Mouse (Mus musculus): ENCODE measurements around the gene Pfkfb1.
A peak's percentile ranks its signal among the peaks of the same experiment; 100 is the strongest.

Pfkfb1 gene

DNA sequence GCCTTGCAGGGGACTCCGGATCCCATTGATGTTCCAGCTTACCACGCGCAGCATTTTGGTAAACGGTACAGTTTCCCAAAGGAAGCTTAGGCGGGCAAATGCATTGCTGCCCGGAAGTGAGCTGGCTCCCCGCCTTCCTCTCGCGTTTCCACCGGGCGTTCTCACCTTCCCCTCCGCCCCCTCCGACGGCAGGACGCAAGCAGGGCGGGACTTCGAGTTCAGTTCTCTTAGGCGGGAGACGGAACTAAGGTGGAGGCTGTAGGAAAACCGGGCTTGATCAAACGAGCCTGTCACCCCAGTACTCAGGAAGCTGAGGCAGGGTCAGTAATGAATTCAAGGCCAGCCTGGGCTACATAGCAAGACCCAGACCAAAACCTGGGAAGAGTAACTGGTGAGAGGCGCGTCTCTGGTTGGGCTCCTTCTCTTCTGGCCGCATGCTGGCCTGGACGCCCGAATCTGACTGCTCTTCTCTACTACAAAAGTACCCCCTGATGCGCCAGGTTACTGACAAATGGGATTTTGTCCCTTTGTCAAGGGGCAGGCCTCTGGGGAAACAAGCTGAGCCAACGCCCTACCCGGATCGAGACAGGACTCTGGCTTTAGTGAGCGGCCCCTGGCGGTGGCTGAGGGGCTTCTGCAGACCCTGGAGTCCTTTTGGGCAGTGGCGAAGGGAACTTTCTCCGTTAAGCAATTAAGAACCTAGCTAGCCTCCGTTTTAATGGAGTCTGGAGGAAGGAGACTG lies at the start of gene Pfkfb1:
Pfkfb1 (plus strand) TSS at position 207 of the 742 bp plus-strand sequence.
- peak; percentile 64 for DNase-seq (ENCODE audit: low spot score)

DNA sequence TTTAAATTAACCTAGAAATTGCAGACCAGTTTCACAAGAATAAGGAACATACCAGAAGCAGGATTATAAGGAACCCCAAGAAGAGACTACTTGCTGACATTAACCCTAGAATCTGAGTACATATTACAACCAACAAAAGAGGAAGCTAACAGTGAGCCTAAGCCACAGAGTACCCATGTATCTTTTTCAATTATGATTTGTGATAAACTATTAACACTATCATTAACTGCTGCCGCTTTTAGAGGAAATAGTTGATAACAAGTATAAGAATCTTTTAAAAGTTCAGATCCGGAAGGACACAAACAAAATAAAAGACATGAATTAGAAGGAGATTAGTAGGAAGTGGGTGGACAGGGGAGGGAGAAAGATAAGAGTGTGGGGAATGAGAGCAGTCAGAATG lies 47.9 kb upstream of the Pfkfb1 start:
- no peak for DNase-seq (ENCODE audit: low spot score)

DNA sequence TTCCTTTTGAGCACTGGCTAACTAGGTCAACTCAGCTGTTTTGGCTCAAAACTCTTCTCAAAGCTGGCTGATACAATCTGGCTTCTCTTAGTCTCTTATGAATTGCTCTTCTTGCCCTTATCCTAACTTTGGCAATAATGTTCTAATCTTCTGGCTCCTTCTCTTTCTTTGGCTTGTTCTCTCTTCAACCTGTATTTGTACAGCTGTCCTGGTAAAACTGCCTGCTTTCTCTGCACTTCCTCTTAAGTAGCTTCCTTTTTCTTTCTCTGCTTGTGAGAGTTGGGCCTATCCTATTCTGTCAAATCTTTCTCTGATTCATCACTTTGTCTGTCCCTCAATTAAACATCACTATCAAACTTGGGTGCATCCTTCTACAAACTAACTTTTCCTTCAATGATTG lies 46.3 kb upstream of the Pfkfb1 start:
- no peak for DNase-seq (ENCODE audit: low spot score)

DNA sequence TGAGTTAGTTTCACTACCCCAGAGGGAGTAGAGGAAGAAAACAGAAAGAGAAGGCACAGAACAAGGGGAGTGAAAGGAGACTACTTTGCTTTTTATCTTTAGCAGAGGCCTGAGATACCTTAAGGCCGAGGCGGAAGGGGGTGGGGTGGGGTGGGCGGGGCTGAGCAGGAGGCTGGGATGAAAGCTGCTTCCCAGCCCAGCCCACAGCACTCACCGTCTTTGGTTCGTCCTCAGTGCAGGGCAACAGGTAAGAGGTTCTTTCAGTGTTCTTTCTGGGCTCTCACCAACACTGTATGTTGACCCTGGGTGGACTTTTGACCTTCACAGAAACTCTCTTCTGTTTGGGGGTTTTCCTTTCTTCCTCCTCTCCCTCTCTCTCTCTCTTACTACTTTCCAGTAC lies 40.8 kb upstream of the Pfkfb1 start, which contains the start of gene Alas2:
Alas2 (plus strand) TSS at position 137 of the 400 bp plus-strand sequence.
- no peak for DNase-seq (ENCODE audit: low spot score)

DNA sequence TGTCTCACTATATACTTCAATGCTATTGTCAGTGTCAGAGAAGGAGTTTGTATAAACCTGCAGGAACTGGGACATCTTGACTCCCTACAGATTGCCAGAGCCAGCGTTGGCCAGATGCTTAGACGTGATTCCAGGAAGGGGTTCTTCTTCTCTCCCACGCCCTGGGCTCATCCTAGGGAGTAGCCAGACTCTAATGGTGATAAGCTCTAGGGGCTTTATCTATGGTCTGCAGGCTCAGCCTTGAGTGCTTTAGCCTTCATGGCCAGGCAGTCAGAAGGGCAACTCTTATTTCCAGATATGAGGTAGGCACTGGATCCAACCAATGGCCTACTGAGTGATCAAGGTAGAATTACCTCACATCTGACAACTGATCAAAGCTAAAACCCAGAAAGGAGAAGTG lies 38.4 kb upstream of the Pfkfb1 start:
- DNase-seq (ENCODE audit: low spot score) = no peak

DNA sequence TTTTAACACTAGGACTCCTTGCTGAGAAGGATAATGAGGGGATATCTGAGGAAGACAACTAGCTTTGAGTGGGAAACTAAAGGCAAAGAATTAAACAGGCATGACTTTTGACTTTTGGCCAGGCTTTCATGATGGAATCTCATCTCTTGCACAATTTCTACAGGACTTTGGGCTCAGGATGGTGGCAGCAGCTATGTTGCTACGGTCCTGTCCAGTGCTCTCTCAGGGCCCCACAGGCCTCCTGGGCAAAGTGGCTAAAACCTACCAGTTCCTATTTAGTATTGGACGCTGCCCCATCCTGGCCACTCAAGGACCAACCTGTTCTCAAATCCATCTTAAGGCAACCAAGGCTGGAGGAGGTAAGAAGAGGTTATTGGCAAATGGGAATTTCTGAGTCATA lies 36.0 kb upstream of the Pfkfb1 start:
- no peak for DNase-seq (ENCODE audit: low spot score)

DNA sequence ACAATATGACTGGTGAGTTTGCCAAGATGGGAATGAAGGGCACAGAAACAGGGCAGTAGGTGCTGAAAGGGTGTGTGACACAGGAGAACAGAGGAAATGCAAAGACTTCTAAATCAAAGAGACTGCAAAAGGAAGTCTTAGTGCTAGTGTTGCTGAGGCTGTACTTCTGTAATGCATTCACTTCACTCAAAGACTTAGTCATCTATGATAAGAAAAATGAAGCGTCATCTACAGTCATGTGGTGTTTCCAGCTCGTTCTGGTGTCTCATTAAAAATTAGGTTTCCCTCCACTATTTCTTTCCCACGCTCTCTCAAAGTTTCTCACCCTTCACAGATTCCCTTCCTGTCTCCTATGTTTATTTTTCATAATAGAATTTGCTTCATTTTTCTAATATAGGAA lies 34.0 kb upstream of the Pfkfb1 start:
- DNase-seq (ENCODE audit: low spot score) = no peak

DNA sequence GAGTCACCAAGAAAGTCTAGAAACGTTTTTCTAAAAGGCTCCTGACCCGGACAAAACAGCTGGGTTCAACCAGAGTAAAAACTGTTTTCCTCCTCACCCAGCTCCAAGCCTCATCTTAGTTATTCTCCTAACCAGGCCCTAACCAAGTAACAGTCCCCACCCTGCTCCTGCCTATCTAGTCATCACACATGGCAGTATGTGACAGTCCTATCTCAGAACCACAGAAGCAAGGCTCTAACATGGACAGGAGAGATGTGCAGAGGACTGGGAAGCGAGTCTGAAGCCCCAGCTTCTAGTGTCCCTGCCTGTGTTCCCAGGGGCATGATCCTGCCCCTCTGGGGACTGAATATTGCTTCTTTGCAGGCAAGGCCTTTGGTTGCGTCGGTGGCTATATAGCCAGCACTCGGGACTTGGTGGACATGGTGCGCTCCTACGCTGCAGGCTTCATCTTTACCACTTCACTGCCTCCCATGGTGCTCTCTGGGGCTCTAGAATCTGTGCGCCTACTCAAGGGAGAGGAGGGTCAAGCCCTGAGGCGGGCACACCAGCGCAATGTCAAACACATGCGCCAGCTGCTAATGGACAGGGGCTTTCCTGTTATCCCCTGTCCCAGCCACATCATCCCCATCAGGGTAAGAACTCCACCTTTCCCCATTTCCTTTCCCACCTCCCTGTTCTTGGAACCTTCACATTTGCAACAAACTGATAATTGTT lies 23.2 kb upstream of the Pfkfb1 start:
- DNase-seq (ENCODE audit: low spot score) = no peak

DNA sequence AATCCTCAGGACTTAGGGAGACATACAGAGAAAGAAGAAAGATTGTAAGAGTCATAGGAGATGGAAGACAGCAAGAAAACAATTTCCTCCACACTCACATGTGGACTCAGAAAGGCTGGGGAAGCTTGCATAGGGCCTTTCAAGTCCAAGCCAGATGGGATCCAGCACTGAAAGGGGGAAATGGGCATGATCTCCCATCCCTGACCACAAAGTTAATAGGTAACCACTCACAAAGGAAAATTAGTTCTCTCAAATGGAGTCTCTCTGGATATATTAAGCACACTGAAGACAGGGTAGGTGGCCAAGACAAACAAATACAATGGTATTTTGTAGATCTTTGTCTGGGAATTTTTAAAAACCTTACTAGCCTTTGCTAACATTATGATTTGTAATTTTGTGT lies 6.1 kb upstream of the Pfkfb1 start:
- DNase-seq (ENCODE audit: low spot score) = no peak

DNA sequence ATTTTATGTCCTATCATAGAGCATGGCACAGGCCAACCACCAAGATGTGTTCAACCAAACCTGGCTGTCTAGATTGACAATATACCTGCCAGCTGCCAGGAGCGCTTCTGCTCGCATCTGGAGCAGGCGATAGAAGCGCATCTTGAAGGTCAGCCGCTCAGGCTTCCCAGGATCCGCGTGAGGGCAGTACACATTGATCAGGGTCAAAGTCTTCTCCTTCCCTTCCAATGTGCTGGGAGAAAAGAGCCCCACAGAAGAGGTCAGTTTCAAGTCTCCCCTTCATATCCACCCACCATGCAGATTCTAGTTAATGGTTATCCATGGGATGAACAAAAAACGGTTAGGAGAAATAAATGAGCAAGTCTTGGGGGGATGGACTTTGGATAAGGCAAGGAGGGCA lies 2.9 kb upstream of the Pfkfb1 start:
- no peak for DNase-seq (ENCODE audit: low spot score)

DNA sequence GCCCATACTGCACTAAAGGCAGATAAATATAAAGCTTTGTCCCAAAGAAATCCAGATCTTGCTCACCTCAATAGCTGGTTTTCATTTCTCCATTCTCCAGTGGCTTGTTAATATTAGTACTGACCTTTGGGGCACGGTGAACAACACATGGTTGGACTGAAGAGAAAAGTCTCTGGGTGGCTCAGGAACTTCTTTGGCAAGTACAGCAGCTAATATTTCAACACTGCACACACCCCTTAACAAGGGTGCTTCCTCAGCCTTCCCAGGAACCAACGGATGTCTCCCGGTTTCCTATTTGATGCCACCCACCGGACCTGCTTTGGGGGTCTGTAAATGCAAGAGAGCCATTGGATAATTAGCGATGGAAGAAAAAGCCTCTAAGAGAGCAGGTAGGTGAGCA lies 1.7 kb downstream of the Pfkfb1 start, which contains the start of gene Apex2:
Apex2 (minus strand) TSS at position 173 of the 400 bp plus-strand sequence.
- no peak for DNase-seq (ENCODE audit: low spot score)

DNA sequence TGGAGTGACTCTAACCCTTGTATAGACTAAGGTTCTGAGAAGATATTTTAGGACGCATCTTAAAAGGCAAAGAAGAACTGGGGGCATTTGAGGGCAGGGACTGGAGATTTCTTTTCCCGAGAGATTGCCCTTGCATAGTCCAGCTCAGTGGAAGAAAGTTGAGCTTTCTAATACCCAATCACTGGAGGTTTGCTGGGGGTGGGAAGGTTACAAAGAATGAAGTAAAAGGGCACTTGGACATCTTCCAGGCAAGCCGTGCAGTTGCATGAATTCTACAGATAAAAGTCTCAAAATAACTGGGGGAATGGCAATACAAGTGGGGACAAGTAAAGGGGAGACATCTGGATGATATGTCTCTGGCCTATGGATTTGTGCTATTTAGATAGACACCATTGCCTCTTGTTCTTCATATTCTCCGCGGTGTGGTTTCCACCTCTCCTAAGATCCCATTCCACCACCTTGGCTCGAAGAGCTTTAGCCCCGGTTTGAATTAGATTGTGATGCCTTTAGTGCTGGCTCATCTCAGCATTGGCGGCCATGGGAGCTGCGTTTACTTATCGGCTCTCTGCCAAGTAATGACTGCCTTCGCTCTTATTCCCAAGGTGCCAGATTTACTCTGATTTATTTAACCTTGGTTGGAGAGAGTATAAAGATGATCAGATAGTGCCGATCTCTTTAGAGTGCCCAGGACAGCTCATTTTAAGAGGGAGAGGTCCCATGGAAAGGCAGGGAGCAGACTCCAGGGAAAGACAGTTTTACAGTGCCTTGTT lies 5.4 kb downstream of the Pfkfb1 start:
- DNase-seq (ENCODE audit: low spot score) = no peak

DNA sequence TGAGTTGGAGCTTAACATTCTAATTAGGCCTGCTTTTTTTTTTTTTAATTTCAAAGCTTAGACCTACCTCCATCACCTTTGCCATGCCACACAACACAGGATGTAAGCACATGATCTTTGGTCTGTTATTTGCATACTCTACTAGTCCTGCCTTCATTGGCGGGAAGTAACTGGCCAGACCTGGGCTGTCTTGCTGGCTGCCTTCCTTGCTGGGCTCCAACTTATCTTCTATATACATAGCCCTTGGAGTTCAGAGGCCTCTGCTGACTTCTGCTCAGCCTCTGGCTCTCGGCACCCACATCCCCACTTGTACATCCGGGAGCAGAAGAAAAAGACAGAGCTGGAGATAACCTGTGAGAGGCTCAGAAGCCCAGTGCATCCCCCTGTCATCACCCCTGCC lies 6.1 kb downstream of the Pfkfb1 start:
- no peak for DNase-seq (ENCODE audit: low spot score)

DNA sequence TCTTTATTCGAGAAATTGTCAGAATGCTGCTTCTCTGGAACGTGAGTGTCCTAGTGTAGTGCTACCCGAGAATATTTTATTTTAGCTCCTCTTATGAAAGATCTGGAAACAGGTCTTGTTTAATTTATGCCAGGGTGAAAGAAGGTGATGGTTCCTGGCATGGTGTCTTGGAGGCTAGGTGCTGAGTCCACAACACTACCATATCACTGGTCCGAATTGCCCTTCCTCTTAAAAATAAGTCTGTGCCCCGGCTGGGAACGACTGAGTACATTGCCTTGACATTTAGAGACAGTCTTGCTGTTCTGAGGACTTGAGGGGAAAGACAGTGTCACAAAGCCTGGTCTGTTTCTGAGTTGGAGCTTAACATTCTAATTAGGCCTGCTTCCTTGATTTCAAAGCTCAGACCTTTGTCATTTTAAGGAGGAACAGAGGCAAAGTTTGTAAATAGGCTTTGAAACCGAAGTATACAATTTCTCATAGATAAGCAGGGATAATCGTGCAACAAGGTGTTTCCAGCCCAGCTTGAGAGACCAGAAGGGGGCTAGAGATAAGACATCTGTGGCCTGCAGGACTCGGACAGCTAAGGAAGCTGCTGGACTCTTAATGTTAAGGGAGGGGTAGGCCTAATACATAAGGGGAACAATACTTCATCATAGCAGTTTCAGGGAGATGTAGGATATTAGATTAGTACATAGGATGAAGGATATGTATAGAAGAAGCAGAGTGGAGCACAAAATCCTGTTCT lies 7.2 kb downstream of the Pfkfb1 start:
- DNase-seq (ENCODE audit: low spot score) = no peak

DNA sequence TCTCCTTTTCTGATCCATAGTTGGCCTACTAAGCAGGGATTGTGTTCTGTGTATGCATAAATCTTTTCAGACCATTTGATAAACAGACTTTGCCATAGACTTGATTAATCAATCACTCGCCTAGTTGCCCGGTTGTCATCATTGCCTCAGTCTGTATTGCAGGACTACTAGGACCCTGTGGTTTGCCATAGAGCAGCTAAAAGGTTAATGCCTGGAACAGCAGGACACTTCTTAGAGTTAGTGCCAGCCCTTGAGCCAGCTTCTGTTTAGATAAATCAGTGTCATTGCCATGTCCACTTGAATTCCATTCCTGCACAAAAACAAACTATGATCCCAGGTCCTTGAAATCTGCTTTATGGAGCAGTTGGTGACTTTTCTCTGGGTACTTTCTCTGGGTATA lies 10.9 kb downstream of the Pfkfb1 start:
- no peak for DNase-seq (ENCODE audit: low spot score)

DNA sequence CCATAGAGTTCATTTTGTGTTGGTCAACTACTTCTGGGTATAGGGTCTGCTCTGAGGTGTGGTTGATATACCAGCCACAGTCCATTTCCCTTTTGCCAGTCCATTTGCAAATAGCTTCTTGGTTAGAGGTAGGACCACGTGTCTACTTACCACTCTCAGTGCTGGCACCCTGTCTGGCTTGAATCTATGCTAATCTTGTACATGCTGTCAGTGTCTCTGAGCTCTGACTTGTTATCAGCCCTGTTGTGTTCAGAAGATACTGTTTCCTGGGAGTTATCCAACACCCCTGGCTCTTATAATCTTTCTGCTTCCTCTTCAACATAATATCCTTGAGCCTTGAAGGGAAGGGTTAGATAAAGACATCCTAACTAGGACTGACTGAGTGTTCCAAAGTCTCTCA lies 48.4 kb downstream of the Pfkfb1 start:
- DNase-seq (ENCODE audit: low spot score) = no peak

DNA sequence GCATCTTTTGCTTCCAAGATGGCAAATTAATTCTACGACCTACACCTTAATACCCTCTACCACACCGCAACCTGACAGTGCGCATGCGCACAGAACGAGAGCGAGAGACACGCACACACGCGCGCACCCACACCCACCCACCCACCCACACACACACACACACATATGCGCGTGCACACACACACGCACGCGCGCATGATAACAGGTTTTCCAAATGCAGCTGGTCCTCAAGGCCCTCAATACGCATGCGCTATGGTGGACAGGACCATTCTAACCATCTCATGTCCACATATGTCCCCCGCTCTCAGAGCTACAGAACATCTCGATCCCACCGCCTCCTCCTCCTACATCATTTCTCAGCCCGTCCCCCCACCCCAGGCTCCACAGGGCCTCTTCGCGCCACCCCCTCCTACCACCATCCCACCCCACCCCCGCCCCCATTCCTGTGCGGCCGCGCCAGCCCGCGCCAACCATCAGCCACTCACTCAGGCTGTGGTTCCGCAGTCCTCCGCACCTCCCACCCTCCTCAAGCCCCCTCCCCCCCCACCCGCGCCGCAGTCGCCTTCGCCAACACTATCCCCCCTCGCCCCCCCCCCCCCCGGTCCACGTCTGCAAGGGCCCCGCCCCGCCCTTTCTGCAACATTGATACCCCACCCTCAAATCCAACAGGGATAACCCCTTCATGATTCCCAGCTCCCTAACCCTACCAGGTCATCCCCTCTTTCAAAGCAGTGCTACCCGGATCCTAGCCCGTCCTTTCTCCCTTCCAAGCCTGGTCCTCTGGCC lies 68.3 kb downstream of the Pfkfb1 start:
- no peak for DNase-seq (ENCODE audit: low spot score)

DNA sequence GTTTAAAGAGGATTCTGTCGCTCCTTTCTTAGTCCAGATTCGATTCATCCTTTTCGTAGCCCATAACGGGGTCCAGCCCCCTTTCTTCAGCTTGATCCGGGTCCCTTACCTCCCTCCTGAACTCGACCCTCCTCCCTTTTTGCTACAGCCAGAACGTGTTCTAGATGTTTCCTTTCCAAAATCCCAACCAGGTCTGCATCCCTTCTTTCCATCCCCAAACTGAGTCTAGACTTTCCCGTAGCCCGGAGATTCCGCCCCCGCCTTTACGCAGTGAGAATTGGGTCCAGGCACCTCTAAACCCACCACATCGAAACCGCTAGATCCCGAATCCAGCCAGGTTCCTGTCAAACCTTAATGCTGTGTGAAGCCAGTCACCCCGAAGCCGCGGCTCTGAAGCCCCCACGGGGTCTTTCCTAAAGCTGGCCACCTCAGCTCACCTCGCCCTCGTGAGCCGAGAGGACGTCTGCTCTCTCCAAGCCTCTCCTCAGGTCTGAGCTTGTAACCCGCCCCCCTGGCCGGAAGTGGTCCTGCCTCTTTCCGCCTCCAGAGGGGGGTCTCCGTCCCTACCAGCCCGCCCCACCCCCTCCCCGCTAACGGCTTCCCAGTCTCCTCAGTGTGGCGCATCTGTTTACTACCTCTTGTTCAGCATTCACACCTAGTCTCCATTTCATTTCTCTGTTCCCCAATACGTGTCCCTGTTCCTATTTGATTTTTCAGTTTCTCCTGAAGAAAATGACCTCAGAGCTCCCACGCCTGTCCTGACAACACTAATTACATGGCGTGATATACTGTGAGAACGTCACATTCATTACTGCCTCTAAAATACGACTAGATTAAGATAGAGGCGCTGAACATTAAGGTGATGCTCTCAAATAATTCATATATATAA lies 69.1 kb downstream of the Pfkfb1 start, which contains the start of gene Tro:
Tro (minus strand) TSS at position 676 of the 889 bp plus-strand sequence.
- no peak for DNase-seq (ENCODE audit: low spot score)

DNA sequence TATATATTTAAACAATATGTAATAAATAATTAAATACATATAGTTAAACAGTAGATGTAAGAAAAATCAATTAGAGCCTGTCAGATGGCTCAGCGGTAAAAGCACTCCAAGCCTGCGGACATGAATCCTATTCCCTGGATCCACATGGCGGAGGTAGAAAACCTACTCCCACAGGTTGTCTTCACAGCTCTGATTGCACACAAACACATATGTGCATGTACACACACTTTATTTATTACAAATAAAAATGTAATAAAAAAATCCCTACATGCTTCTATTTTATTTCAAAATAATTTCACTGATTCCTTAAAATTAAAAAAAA lies 69.7 kb downstream of the Pfkfb1 start:
- no peak for DNase-seq (ENCODE audit: low spot score)

DNA sequence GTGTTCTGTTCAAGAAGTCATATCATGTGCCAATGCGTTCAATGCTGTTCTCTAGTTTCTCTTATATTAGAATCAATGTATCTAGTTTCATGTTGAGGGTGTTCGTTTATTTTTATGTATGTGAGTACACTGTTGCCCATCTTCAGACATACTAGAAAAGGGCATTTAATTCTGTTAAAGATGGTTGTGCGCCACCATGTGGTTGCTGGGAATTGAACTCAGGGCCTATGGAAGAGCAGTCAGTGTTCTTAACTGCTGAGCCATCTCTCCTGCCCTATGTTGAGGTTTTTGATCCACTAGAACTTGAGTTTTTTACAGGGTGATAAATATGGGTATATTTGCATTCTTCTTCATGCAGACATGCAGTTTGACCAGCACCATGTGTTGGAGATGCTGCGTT lies 74.8 kb downstream of the Pfkfb1 start:
- DNase-seq (ENCODE audit: low spot score) = no peak

Measured in urinary bladder, postnatal 25 days (tissue).